Mouse (Mus musculus) MEL (cell line): Measurements from ENCODE around the gene Sgsm1.
A peak's percentile ranks its signal among the peaks of the same experiment; 100 is the strongest.

ENCODE experiments used
- CTCF ChIP-seq, 3 experiments: IDR thresholded peaks in 2 of 3; conservative IDR thresholded peaks in 1 of 3; 2 replicates each; pipeline ENCODE4 v1.5.1; 2011 to 2012; ENCODE audit warnings: low read length in 3 of 3, low read depth in 2 of 3, mild to moderate bottlenecking in 2 of 3, improper control_type of control experiment in 1 of 3, inconsistent platforms in 1 of 3, mixed read lengths in 1 of 3, moderate library complexity in 1 of 3; ENCODE audit not compliant: control insufficient read depth in 1 of 3, insufficient read depth in 1 of 3, poor library complexity in 1 of 3, severe bottlenecking in 1 of 3
- MXI1 ChIP-seq: IDR thresholded peaks from 2 replicates; pipeline ENCODE4 v1.6.1; 2011; ENCODE audit warnings: mild to moderate bottlenecking, low read depth, low read length, improper control_type of control experiment
- NRF1 ChIP-seq: IDR thresholded peaks from 2 replicates; pipeline ENCODE4 v1.6.1; 2014; ENCODE audit warnings: low read depth, mild to moderate bottlenecking, inconsistent platforms, low read length, improper control_type of control experiment, moderate library complexity; ENCODE audit not compliant: poor library complexity, insufficient read depth, severe bottlenecking
- POLR2A ChIP-seq, 2 experiments: IDR thresholded peaks; 2 replicates each; pipeline ENCODE4 v1.6.1; 2011 to 2012; ENCODE audit warnings: low read length in 2 of 2, mild to moderate bottlenecking in 2 of 2, control low read depth in 1 of 2, improper control_type of control experiment in 1 of 2, low read depth in 1 of 2, moderate library complexity in 1 of 2; ENCODE audit not compliant: control insufficient read depth in 1 of 2, insufficient read depth in 1 of 2, poor library complexity in 1 of 2
- POLR2AphosphoS5 ChIP-seq: IDR thresholded peaks from 2 replicates; pipeline ENCODE4 v1.6.1; 2012; ENCODE audit warnings: low read depth, borderline replicate concordance, mild to moderate bottlenecking, inconsistent platforms, low read length, moderate library complexity, mixed read lengths
- USF1 ChIP-seq: IDR thresholded peaks from 2 replicates; pipeline ENCODE4 v1.6.1; 2014; ENCODE audit warnings: low read depth, mild to moderate bottlenecking, inconsistent platforms, low read length, improper control_type of control experiment, moderate library complexity
- ZMIZ1 ChIP-seq: IDR thresholded peaks from 2 replicates; pipeline ENCODE4 v1.6.1; 2012; ENCODE audit warnings: low read depth, mild to moderate bottlenecking, inconsistent platforms, low read length, improper control_type of control experiment, moderate library complexity
- ZNF384 ChIP-seq: IDR thresholded peaks from 2 replicates; pipeline ENCODE4 v1.6.1; 2012; ENCODE audit warnings: low read depth, mild to moderate bottlenecking, inconsistent platforms, low read length, improper control_type of control experiment

- TF ChIP-seq POLR2A (IDR thresholded peaks at IDR 0.05; ENCODE audit: control insufficient read depth in 1 of 2, insufficient read depth in 1 of 2, low read depth in 1 of 2, low read length in 2 of 2, poor library complexity in 1 of 2): no peak
- peak in 2 of 3 experiments; percentile 10 to 35; a peak in 3 of 6 replicates for TF ChIP-seq CTCF (IDR thresholded peaks at IDR 0.05 in 2 of 3, conservative IDR thresholded peaks at IDR 0.05 in 1 of 3; ENCODE audit: control insufficient read depth in 1 of 3, insufficient read depth in 1 of 3, low read depth in 2 of 3, low read length in 3 of 3, poor library complexity in 1 of 3, severe bottlenecking in 1 of 3)
- TF ChIP-seq ZMIZ1: no peak
- TF ChIP-seq NRF1: no peak
- TF ChIP-seq ZNF384: no peak
- no peak for TF ChIP-seq USF1
- no peak for TF ChIP-seq MXI1
- no peak for TF ChIP-seq POLR2AphosphoS5
Measured at GRCm38 (mm10) chr5:113270043-113270442, 40.5 kb downstream of the Sgsm1 start.
